Mouse (Mus musculus) bone marrow macrophage, adult 2 months (primary cell): ENCODE measurements at regions not wholly inside any gene's neighbourhood (a gene's known extent, or its start where the extent isn't known, plus 50 kb on each side); places are given as distances from the start of the nearest gene placed in this dataset.

Experiments used
- CTCF ChIP-seq: IDR thresholded peaks from 2 replicates; pipeline ENCODE4 v1.5.1; 2012; ENCODE audit warnings: low read depth, mild to moderate bottlenecking, low read length, moderate library complexity
- POLR2A ChIP-seq: IDR thresholded peaks from 2 replicates; pipeline ENCODE4 v1.6.1; 2012; ENCODE audit warnings: mild to moderate bottlenecking, low read depth, low read length, borderline replicate concordance

DNA sequence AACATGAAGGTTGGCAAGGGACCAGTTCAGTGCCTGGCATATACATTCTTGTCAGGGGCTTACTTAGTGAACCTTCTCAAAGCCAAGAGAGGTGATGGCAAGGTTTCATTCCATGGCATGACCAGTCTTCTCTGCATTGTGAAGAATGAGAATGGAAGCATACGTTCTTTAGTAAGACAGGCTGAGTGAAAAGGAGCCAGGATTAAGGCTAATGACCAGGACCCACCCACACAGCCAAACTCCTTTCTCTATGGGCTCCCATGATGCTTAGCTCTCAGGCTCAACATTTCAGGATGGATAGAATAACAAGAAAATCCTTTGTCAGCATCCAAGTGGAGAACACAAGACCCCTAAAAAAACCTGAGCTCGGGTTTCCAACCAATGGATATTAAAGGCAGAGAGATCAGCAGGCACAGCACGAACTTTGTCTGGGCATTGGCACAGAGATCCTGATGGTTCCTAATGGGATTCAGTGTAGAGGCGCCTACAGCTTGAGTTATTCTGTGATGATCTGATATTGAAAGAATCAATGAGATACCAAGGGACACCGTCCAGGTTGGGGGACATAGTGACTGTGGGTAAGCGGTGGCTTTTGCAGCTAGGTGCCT lies 265.5 kb downstream of the Maf start:
- TF ChIP-seq CTCF (no peak), POLR2A (no peak)
